Mouse (Mus musculus) midbrain, embryonic 10.5 days (tissue): ENCODE data around the gene Zc3h4. TPM values are rescaled to one million over a fixed set of nuclear protein-coding genes. Genes with fewer than 3 reads are reported as not detected.

Experiments used
- DNase-seq: peaks from one replicate; pipeline ENCODE4 v3.0.0-alpha.2; 2017; ENCODE audit warnings: low spot score
- H3K27ac ChIP-seq: fragments of 300-500 bp; sonication (generic); replicated peaks from 2 replicates; pipeline ENCODE4 v1.5.1; 2016; ENCODE audit warnings: mild to moderate bottlenecking
- H3K27me3 ChIP-seq: fragments of 300-500 bp; sonication (generic); 2 replicates; pipeline ENCODE4 v1.6.1; 2016; ENCODE audit warnings: low read depth, mild to moderate bottlenecking; ENCODE audit not compliant: poor library complexity, severe bottlenecking
- H3K36me3 ChIP-seq: fragments of 300-500 bp; sonication (generic); 2 replicates; pipeline ENCODE4 v1.6.1; 2016; ENCODE audit warnings: mild to moderate bottlenecking, moderate library complexity
- H3K4me1 ChIP-seq: fragments of 300-500 bp; sonication (generic); 2 replicates; pipeline ENCODE4 v1.6.1; 2016
- H3K4me3 ChIP-seq: fragments of 300-500 bp; sonication (generic); 2 replicates; pipeline ENCODE4 v1.5.1; 2016; ENCODE audit warnings: mild to moderate bottlenecking, moderate library complexity
- H3K9me3 ChIP-seq: fragments of 300-500 bp; sonication (generic); replicated peaks from 2 replicates; pipeline ENCODE4 v1.6.1; 2016; ENCODE audit warnings: mild to moderate bottlenecking
- WGBS: fragments of 180-500 bp; shearing (Covaris S2); methylation state at CpG from one replicate; pipeline ENCODE4 v1.1.7; 2016; 5-methylcytosine and 5-hydroxymethylcytosine counted together
- polyA plus RNA-seq: library from polyadenylated mRNA; unstranded; fragments of >200 nt; fragmentation: Nextera tagmentation; extraction: Ambion mirVana; gene quantifications from 2 replicates; pipeline ENCODE4 v1.2.1, GENCODE M21; 2016

The Zc3h4 gene
- polyA plus RNA-seq, 1 experiment from 2014 or later: 17.6 TPM

- WGBS: 85% methylated on average over 3 of the region's 3 CpGs
- Histone ChIP-seq H3K4me3 (peak overlapping the region; percentile 89; the same call in 1 of the 2 replicates), H3K9me3 (no peaks in the 10 kb centered on the region), H3K4me1 (peaks cover 38% of the 10 kb centered on the region), H3K27me3 (no peaks in the 10 kb centered on the region), H3K27ac (peak overlapping the region; percentile 30; the same call in 1 of the 2 replicates), H3K36me3 (peaks cover 44% of the 10 kb centered on the region)
- no peak for DNase-seq
These were observed 3.8 kb downstream of the Zc3h4 start for GRCm38 (mm10) chr7:16404315-16405072.

- no peak for DNase-seq
- H3K4me3 ChIP-seq: peak overlapping the region; percentile 89; the same call in 1 of the 2 replicates
- peaks cover 49% of the 10 kb centered on the region for H3K36me3 ChIP-seq
These were observed 4.4 kb downstream of the Zc3h4 start for GRCm38 (mm10) chr7:16405073-16405455.

GRCm38 (mm10) chr7:16405516-16406351 lies 5.0 kb downstream of the Zc3h4 start:
- H3K36me3 ChIP-seq: peaks cover 56% of the 10 kb centered on the region
- DNase-seq: no peak
- WGBS: 84% methylated on average over 11 of the region's 11 CpGs
- peaks cover 38% of the 10 kb centered on the region for H3K4me1 ChIP-seq
- no peaks in the 10 kb centered on the region for H3K9me3 ChIP-seq
- H3K27me3 ChIP-seq: no peaks in the 10 kb centered on the region
- H3K27ac ChIP-seq: peak overlapping the region; percentile 72
- peak overlapping the region; percentile 89; the same call in 1 of the 2 replicates for H3K4me3 ChIP-seq

More at GRCm38 (mm10) chr7:16405073-16405455, 4.4 kb downstream of the Zc3h4 start:
- H3K4me1 ChIP-seq: peaks cover 38% of the 10 kb centered on the region
- 90% methylated on average over 2 of the region's 2 CpGs for WGBS
- H3K27me3 ChIP-seq: no peaks in the 10 kb centered on the region
- peak overlapping the region; percentile 30; the same call in 1 of the 2 replicates for H3K27ac ChIP-seq
- H3K9me3 ChIP-seq: no peaks in the 10 kb centered on the region

GRCm38 (mm10) chr7:16406978-16407377 lies 6.3 kb downstream of the Zc3h4 start:
- Histone ChIP-seq H3K9me3 (no peaks in the 10 kb centered on the region), H3K27ac (no peak overlapping the region), H3K4me1 (peaks cover 49% of the 10 kb centered on the region), H3K4me3 (no peak overlapping the region), H3K36me3 (peaks cover 68% of the 10 kb centered on the region), H3K27me3 (no peaks in the 10 kb centered on the region)
- WGBS: 94% methylated on average over 3 of the region's 3 CpGs
- DNase-seq: no peak

- H3K4me1 ChIP-seq: peaks cover 38% of the 10 kb centered on the region
- peaks cover 83% of the 10 kb centered on the region for H3K36me3 ChIP-seq
- no peak overlapping the region for H3K4me3 ChIP-seq
- 94% methylated on average over 5 of the region's 5 CpGs for WGBS
- no peak for DNase-seq
- no peaks in the 10 kb centered on the region for H3K9me3 ChIP-seq
- H3K27ac ChIP-seq: 0 out of 2 replicates have a peak overlapping the region, but pooled peaks have one; percentile 74
- no peaks in the 10 kb centered on the region for H3K27me3 ChIP-seq
These were observed 10.4 kb downstream of the Zc3h4 start for GRCm38 (mm10) chr7:16411100-16411499.

GRCm38 (mm10) chr7:16412220-16412896 lies 11.6 kb downstream of the Zc3h4 start:
- Histone ChIP-seq H3K27me3 (no peaks in the 10 kb centered on the region; the same call in 1 of the 2 replicates), H3K36me3 (peaks cover 87% of the 10 kb centered on the region), H3K9me3 (no peaks in the 10 kb centered on the region), H3K27ac (peak overlapping the region; percentile 74), H3K4me1 (peaks cover 36% of the 10 kb centered on the region), H3K4me3 (0 out of 2 replicates have a peak overlapping the region, but pooled peaks have one; percentile 14)
- DNase-seq: no peak
- 80% methylated on average over 8 of the region's 8 CpGs for WGBS

GRCm38 (mm10) chr7:16412930-16413329 lies 12.2 kb downstream of the Zc3h4 start:
- peaks cover 87% of the 10 kb centered on the region for H3K36me3 ChIP-seq
- 63% methylated on average over 2 of the region's 2 CpGs for WGBS
- DNase-seq: no peak
- peak overlapping the region; percentile 24 for H3K4me3 ChIP-seq
- peaks cover 36% of the 10 kb centered on the region for H3K4me1 ChIP-seq
- H3K27ac ChIP-seq: peak overlapping the region; percentile 74
- no peaks in the 10 kb centered on the region; the same call in 1 of the 2 replicates for H3K27me3 ChIP-seq
- H3K9me3 ChIP-seq: no peaks in the 10 kb centered on the region

GRCm38 (mm10) chr7:16415426-16415825 lies 14.7 kb downstream of the Zc3h4 start:
- 87% methylated on average over 3 of the region's 3 CpGs for WGBS
- Histone ChIP-seq H3K36me3 (peaks cover 88% of the 10 kb centered on the region), H3K4me3 (no peak overlapping the region), H3K27ac (no peak overlapping the region), H3K9me3 (no peaks in the 10 kb centered on the region), H3K27me3 (no peaks in the 10 kb centered on the region; the same call in 1 of the 2 replicates), H3K4me1 (peaks cover 36% of the 10 kb centered on the region)
- DNase-seq: no peak

GRCm38 (mm10) chr7:16417141-16417771 lies 16.5 kb downstream of the Zc3h4 start:
- no peak overlapping the region for H3K27ac ChIP-seq
- 92% methylated on average over 10 of the region's 10 CpGs for WGBS
- H3K4me3 ChIP-seq: no peak overlapping the region
- H3K9me3 ChIP-seq: no peaks in the 10 kb centered on the region
- H3K4me1 ChIP-seq: peaks cover 22% of the 10 kb centered on the region
- DNase-seq: no peak
- no peaks in the 10 kb centered on the region; the same call in 1 of the 2 replicates for H3K27me3 ChIP-seq
- H3K36me3 ChIP-seq: peaks cover 88% of the 10 kb centered on the region

GRCm38 (mm10) chr7:16418713-16419112 lies 18.0 kb downstream of the Zc3h4 start:
- Histone ChIP-seq H3K27ac (no peak overlapping the region), H3K4me3 (no peak overlapping the region), H3K27me3 (no peaks in the 10 kb centered on the region; the same call in 1 of the 2 replicates), H3K4me1 (peaks cover 8% of the 10 kb centered on the region), H3K36me3 (peaks cover 92% of the 10 kb centered on the region), H3K9me3 (no peaks in the 10 kb centered on the region)
- no peak for DNase-seq
- WGBS: 96% methylated on average over 5 of the region's 5 CpGs

- no peak overlapping the region for H3K27ac ChIP-seq
- H3K4me1 ChIP-seq: no peaks in the 10 kb centered on the region
- no peak for DNase-seq
- H3K9me3 ChIP-seq: no peaks in the 10 kb centered on the region
- WGBS: 94% methylated on average over 8 of the region's 8 CpGs
- no peaks in the 10 kb centered on the region; the same call in 1 of the 2 replicates for H3K27me3 ChIP-seq
- peaks cover 100% of the 10 kb centered on the region for H3K36me3 ChIP-seq
- H3K4me3 ChIP-seq: no peak overlapping the region
These were observed 19.9 kb downstream of the Zc3h4 start for GRCm38 (mm10) chr7:16420493-16421118.
